Mouse (Mus musculus): ENCODE data around the gene S100a9. TPM values are rescaled to one million over a fixed set of nuclear protein-coding genes. Genes with fewer than 3 reads are reported as not detected.

Gene S100a9
- total and polyA plus RNA-seq, 2 experiments from 2014 or later: 2.2 TPM; not detected in 1

- H3K4me1 ChIP-seq (ENCODE audit: insufficient read depth, low read length): no peaks in the 10 kb centered on the region
- TF ChIP-seq CTCF (IDR thresholded peaks at IDR 0.05): peak; percentile 55
- no peaks in the 10 kb centered on the region for H3K27me3 ChIP-seq (ENCODE audit: insufficient read depth, low read length)
- H3K9me3 ChIP-seq (ENCODE audit: low read length): no peaks in the 10 kb centered on the region
- 49% methylated on average over 3 of the region's 3 CpGs for WGBS
- H3K36me3 ChIP-seq (ENCODE audit: insufficient read depth, low read length): no peaks in the 10 kb centered on the region
- no peak for DNase-seq (ENCODE audit: low spot score)
- H3K27ac ChIP-seq (ENCODE audit: low read depth, low read length): no peak overlapping the region
- no peak for ATAC-seq (ENCODE audit: low FRiP score)
- no peak overlapping the region for H3K4me3 ChIP-seq (ENCODE audit: low read depth, low read length)
- H3K9ac ChIP-seq (replicated peaks; ENCODE audit: low read length, poor library complexity, severe bottlenecking): no peak overlapping the region
- H3K4me2 ChIP-seq (ENCODE audit: low read depth, low read length, poor library complexity, severe bottlenecking): no peak overlapping the region
Observed at GRCm38 (mm10) chr3:90644220-90644619, 51.3 kb downstream of the S100a9 start.

Other genes starting within 250 kb of the S100a9 start
- 4.0 and 4.1 TPM in 2 replicates for gene Npr1, start 229.9 kb downstream of the S100a9 start, total RNA-seq (2014; rRNA removed)
- 1.5 and 2.0 TPM in 2 replicates for gene Npr1, start 229.9 kb downstream of the S100a9 start, polyA plus RNA-seq (2015; fragmentation: Nextera tagmentation; extraction: Ambion mirVana)
- gene Ilf2, start 219.6 kb downstream of the S100a9 start, total RNA-seq (2014; rRNA removed): 136 and 147 TPM in 2 replicates
- 177 and 182 TPM in 2 replicates for gene Ilf2, start 219.6 kb downstream of the S100a9 start, polyA plus RNA-seq (2015; fragmentation: Nextera tagmentation; extraction: Ambion mirVana)
- gene Snapin, start 204.7 kb downstream of the S100a9 start, total RNA-seq (2014; rRNA removed): 41.2 and 51.9 TPM in 2 replicates
- 93.5 and 97.2 TPM in 2 replicates for gene Snapin, start 204.7 kb downstream of the S100a9 start, polyA plus RNA-seq (2015; fragmentation: Nextera tagmentation; extraction: Ambion mirVana)
- gene Chtop, start 186.2 kb downstream of the S100a9 start, total RNA-seq (2014; rRNA removed): 233 and 254 TPM in 2 replicates
- gene Chtop, start 186.2 kb downstream of the S100a9 start, polyA plus RNA-seq (2015; fragmentation: Nextera tagmentation; extraction: Ambion mirVana): 154 and 163 TPM in 2 replicates
- 16.4 and 27.5 TPM in 2 replicates for gene S100a1, start 181.3 kb downstream of the S100a9 start, total RNA-seq (2014; rRNA removed)
- gene S100a1, start 181.3 kb downstream of the S100a9 start, polyA plus RNA-seq (2015; fragmentation: Nextera tagmentation; extraction: Ambion mirVana): 54.2 and 59.9 TPM in 2 replicates
- gene S100a13, start 181.3 kb downstream of the S100a9 start, total RNA-seq (2014; rRNA removed): 4.5 and 7.3 TPM in 2 replicates
- 20.3 and 21.1 TPM in 2 replicates for gene S100a13, start 181.3 kb downstream of the S100a9 start, polyA plus RNA-seq (2015; fragmentation: Nextera tagmentation; extraction: Ambion mirVana)
- gene S100a14, start 168.9 kb downstream of the S100a9 start, total RNA-seq (2014; rRNA removed): 0.55 TPM in 1 of 2 replicates, not detected in the other
- gene S100a14, start 168.9 kb downstream of the S100a9 start, polyA plus RNA-seq (2015; fragmentation: Nextera tagmentation; extraction: Ambion mirVana): not detected in 2 replicates
- gene S100a16, start 158.5 kb downstream of the S100a9 start, total RNA-seq (2014; rRNA removed): 38.4 and 76.1 TPM in 2 replicates
- 65.5 and 74.7 TPM in 2 replicates for gene S100a16, start 158.5 kb downstream of the S100a9 start, polyA plus RNA-seq (2015; fragmentation: Nextera tagmentation; extraction: Ambion mirVana)
- 0.19 and 3.5 TPM in 2 replicates for gene S100a3, start 135.1 kb downstream of the S100a9 start, total RNA-seq (2014; rRNA removed)
- gene S100a3, start 135.1 kb downstream of the S100a9 start, polyA plus RNA-seq (2015; fragmentation: Nextera tagmentation; extraction: Ambion mirVana): 0.81 and 0.90 TPM in 2 replicates
- not detected in 2 replicates for gene S100a2, start 105.5 kb downstream of the S100a9 start, total RNA-seq (2014; rRNA removed)
- gene S100a2, start 105.5 kb downstream of the S100a9 start, polyA plus RNA-seq (2015; fragmentation: Nextera tagmentation; extraction: Ambion mirVana): not detected in 2 replicates
- gene Gm42674, start 93.8 kb downstream of the S100a9 start, total RNA-seq (2014; rRNA removed): 1.6 TPM in 1 of 2 replicates, not detected in the other
- gene Gm42674, start 93.8 kb downstream of the S100a9 start, polyA plus RNA-seq (2015; fragmentation: Nextera tagmentation; extraction: Ambion mirVana): not detected in 2 replicates
- not detected in 2 replicates for gene S100a4, start 92.0 kb downstream of the S100a9 start, total RNA-seq (2014; rRNA removed)
- 2.4 and 2.5 TPM in 2 replicates for gene S100a4, start 92.0 kb downstream of the S100a9 start, polyA plus RNA-seq (2015; fragmentation: Nextera tagmentation; extraction: Ambion mirVana)
- not detected in 2 replicates for gene S100a5, start 87.2 kb downstream of the S100a9 start, total RNA-seq (2014; rRNA removed)
- gene S100a5, start 87.2 kb downstream of the S100a9 start, polyA plus RNA-seq (2015; fragmentation: Nextera tagmentation; extraction: Ambion mirVana): 0.43 TPM in 1 of 2 replicates, not detected in the other
- 13.8 and 14.3 TPM in 2 replicates for gene S100a6, start 82.8 kb downstream of the S100a9 start, total RNA-seq (2014; rRNA removed)
- 42.3 and 50.9 TPM in 2 replicates for gene S100a6, start 82.8 kb downstream of the S100a9 start, polyA plus RNA-seq (2015; fragmentation: Nextera tagmentation; extraction: Ambion mirVana)
- not detected in 2 replicates for gene S100a7a, start 41.7 kb downstream of the S100a9 start, total RNA-seq (2014; rRNA removed)
- not detected in 2 replicates for gene S100a7a, start 41.7 kb downstream of the S100a9 start, polyA plus RNA-seq (2015; fragmentation: Nextera tagmentation; extraction: Ambion mirVana)
- 0.93 and 1.8 TPM in 2 replicates for gene S100a8, start 26.7 kb downstream of the S100a9 start, total RNA-seq (2014; rRNA removed)
- gene S100a8, start 26.7 kb downstream of the S100a9 start, polyA plus RNA-seq (2015; fragmentation: Nextera tagmentation; extraction: Ambion mirVana): 2.2 and 4.2 TPM in 2 replicates
- not detected in 2 replicates for gene Pglyrp4, start 31.2 kb upstream of the S100a9 start, total RNA-seq (2014; rRNA removed)
- not detected in 2 replicates for gene Pglyrp4, start 31.2 kb upstream of the S100a9 start, polyA plus RNA-seq (2015; fragmentation: Nextera tagmentation; extraction: Ambion mirVana)
- gene Gm5849, start 82.2 kb upstream of the S100a9 start, total RNA-seq (2014; rRNA removed): not detected in 2 replicates
- gene Gm5849, start 82.2 kb upstream of the S100a9 start, polyA plus RNA-seq (2015; fragmentation: Nextera tagmentation; extraction: Ambion mirVana): not detected in 2 replicates

All from midbrain, postnatal 0 days (tissue).